Mouse (Mus musculus) left cerebral cortex, postnatal 36 days (tissue): Measurements from ENCODE around the gene Srrm3. TPM values are rescaled to one million over a fixed set of nuclear protein-coding genes. Genes with fewer than 3 reads are reported as not detected.

Experiments
- DNase-seq, 2 experiments: peaks; one replicate each; pipeline ENCODE4 v3.0.0; 2021 to 2022; ENCODE audit warnings: low spot score in 2 of 2, mixed read lengths in 1 of 2
- intact Hi-C: fragments of 180-260 bp; cut with DNase I; formaldehyde crosslinking; loops from one replicate; pipeline ENCODE4 v1.15.1; 2025
- total RNA-seq, 2 experiments: library from RNA; stranded (reverse); gene quantifications; 2 replicates each; pipeline ENCODE4 v1.2.3; 2021

The Srrm3 gene
- total RNA-seq, 2 experiments from 2014 or later = 65.0 to 119 TPM

DNA sequence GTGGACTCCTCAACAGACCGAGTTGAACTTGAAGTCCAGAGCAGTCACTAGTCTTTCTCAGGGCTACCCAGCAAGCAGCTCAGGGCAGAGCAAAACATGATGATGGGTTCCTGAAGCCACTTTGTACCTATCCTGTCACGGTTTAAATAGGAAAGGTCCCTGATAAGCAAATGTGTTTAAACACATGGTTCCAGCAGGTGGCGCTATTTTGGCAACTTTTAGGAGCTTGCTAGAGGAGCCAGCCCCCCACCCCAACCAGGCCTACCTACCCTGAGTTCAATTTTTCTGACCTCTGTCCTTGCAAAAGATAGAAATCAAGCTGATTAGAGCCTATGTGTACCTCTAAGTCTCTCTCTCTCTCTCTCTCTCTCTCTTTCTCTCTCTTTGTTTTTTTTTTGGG, 91.3 kb downstream of the Srrm3 start:
- intact Hi-C loops = loop anchor here (5.0 kb wide), 1 partner anchor 164 kb away; no protein-coding TSS in a partner anchor
- no peak for DNase-seq

DNA sequence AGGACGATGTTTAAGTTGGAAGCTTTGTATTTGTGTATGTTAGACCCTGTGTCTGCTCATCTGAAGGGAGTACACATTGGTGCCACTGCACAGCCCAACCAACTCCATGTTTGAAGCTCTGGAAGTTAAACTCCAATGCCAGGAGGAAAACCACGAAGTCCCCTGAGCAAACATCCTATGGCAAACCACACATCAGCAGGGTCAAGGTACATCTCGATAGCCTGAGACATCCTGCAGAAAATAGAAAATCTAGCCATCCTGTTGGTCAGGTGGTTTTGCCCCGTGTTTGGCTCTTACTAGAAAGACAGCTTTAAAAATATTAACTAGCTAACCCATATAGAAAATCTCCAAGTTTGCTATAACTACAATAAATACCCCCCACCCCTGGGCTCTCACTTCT, 92.3 kb downstream of the Srrm3 start:
- intact Hi-C loops = loop anchor here (5.0 kb wide), 1 partner anchor 163 kb away; no protein-coding TSS in a partner anchor
- no peak for DNase-seq

GRCm38 (mm10) chr5:135899833-135900232, 93.1 kb downstream of the Srrm3 start:
- intact Hi-C loops = loop anchor here (5.0 kb wide), 1 partner anchor 162 kb away; no protein-coding TSS in a partner anchor
- DNase-seq = no peak

DNA sequence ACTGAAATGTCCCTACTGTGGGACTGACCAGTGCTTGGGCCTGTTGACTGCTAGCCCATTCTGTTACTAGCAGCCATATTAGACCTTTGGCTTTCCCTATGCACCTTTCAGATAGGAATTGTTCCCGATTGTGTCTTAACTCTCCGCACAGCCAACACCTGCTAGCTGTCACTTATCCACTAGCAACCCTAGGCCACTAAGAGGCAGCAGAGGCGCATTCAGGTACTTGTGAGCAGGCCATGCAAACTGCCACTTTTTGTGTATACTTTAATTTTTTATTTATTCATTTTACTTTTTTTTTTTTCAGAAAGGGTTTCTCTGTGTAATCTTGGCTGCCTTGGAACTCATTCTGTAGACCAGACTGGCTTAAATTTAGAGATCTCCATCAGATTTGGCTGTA, 94.0 kb downstream of the Srrm3 start:
- no peak for DNase-seq
- intact Hi-C loops = no loop called here

DNA sequence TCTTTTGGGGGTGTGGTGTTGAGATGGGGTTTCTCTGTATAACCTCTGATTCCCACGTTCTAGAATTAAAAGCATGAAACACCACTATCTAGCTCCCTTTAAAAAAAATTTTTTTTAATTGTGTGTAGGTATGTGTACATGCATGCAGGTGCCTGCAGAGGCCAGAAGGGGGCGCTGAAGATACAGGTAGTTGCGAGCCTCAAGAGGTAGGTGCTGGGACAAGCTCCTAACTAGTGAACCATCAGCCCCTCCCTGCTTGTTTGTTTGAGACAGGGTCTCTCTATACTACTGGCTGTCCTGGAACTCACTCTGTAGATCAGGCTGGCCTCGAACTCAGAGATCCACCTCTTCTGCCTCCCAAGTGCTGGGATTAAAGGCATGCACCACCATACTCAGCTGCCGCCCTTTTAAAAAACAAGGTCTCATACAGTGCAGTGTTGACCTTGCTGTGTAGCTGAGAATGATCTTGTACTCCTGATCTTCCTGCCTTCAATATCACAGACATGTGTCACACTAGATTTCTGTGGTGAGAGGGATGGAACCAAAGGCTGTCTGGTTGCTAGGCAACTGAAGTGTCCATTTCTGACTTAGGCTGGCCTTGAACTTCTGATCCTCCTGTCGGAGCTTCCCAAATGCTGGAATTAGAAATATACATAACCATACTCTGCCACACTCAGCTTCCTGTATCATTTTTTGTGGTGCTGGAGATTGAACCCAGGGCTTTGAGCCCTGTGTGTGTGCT, 94.8 kb downstream of the Srrm3 start:
- intact Hi-C loops = no loop called here
- DNase-seq = no peak

GRCm38 (mm10) chr5:135903058-135903457, 96.4 kb downstream of the Srrm3 start:
- intact Hi-C loops = loop anchor here (1.0 kb wide), 1 partner anchor 31 kb away; the partner anchor contains the start of gene Ywhag
- DNase-seq = peak in 1 of 2 experiments; percentile 26

DNA sequence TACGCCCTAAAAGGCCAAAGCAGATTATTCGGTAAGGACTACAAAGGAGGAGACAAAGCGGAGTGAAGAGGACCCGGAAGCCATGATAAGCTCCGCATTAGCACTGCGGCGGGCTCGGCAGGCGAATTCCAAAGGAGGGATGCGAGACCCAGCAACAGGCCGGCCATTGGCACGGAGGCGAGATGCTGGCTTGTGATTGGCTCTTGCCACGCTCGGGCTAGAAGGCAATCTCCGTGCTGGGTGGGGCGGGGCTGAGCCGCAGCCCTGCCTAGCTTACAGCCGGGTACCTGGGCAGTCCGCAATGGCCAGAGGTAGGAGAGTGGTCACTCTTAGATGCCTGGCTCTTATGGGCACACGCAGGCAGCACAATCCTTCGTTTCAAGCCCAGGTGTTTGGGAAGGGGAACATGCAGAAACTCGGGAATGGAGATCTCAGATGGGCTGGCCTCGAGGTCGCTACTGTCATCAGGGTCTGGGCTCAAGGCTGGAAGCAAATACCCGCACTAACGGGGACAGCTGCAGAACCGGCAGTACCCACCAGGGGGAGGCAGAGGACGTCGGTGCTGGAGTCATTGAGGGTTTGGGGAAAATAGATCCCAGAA, 97.0 kb downstream of the Srrm3 start:
- intact Hi-C loops = loop anchor here (1.0 to 2.0 kb wide), 2 partner anchors 31 to 59 kb away; partner anchors contain the start of gene Ywhag
- DNase-seq = peak; percentile 93

GRCm38 (mm10) chr5:135904259-135904658, 97.6 kb downstream of the Srrm3 start:
- DNase-seq = no peak
- intact Hi-C loops = loop anchor here (2.0 kb wide), 1 partner anchor 59 kb away; no protein-coding TSS in a partner anchor

- intact Hi-C loops = loop anchor here (2.0 kb wide), 1 partner anchor 57 kb away; no protein-coding TSS in a partner anchor
- DNase-seq = no peak
These were observed 98.9 kb downstream of the Srrm3 start for GRCm38 (mm10) chr5:135905320-135906225.

- intact Hi-C loops = no loop called here
These were observed 100.2 kb downstream of the Srrm3 start for GRCm38 (mm10) chr5:135906846-135907245.

DNA sequence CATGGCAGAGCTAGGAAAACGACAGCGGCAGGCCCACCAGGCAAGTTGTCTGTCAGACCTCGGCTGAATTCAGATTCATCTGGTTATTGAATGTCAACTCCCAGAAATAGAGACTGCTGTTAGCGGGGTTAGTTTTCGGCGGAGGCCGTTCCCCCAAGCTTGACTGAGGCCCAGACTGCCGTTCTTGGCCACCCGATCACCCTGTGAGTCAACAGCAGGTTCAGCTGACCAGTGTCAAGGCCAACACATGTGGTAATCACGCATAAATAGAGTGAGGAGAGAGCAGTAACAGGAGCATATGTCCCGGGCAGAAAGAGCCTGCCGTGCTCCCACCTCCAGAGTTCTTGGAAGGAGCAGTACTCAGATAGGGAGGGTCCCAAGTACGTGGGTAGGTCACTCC, 100.6 kb downstream of the Srrm3 start:
- DNase-seq = no peak
- intact Hi-C loops = no loop called here

More at GRCm38 (mm10) chr5:135906846-135907245, 100.2 kb downstream of the Srrm3 start:
- DNase-seq = no peak

DNA sequence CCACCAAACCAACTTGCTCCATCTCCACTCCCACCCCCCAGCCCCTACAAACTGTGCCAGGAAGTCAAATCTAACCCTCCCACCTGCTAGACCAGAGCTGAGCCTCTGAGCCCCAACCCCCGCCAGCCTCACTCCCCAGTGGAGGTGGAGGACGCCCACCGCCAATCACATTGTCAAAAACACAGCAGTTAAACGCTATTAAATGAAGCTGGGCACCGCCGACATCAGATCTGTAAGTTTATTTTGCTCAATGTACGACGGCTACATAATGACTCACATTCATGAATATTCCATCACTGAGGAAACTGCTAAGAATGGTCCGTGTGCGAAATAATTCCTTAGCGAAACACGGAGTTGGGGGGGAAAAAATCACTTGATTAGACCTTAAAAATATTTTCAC, 101.5 kb downstream of the Srrm3 start:
- DNase-seq = peak; percentile 42 to 59

GRCm38 (mm10) chr5:135908989-135909388, 102.3 kb downstream of the Srrm3 start:
- peak in 1 of 2 experiments; percentile 25 for DNase-seq
- intact Hi-C loops = no loop called here

More for the DNA sequence above, 101.5 kb downstream of the Srrm3 start:
- intact Hi-C loops = no loop called here

GRCm38 (mm10) chr5:135909646-135910045, 103.0 kb downstream of the Srrm3 start:
- intact Hi-C loops = loop anchor here (2.0 kb wide), 1 partner anchor 17 kb away; no protein-coding TSS in a partner anchor
- peak in 1 of 2 experiments; percentile 33 for DNase-seq

DNA sequence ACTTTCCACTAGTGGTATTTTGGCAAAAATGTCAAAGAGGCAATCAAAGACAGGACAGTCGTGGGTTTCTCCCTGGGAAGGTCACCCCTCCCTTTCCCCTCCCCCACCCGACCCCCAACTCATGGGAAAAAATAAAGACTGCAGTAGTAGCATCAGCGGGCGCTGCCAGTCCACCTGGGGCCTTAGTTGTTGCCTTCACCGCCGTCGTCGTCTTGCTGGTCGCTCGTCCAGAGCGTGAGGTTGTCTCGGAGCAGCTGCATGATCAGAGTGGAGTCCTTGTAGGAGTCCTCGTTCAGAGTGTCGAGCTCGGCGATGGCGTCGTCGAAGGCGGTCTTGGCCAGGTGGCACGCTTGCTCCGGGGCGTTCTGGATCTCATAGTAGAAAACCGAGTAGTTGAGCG, 104.1 kb downstream of the Srrm3 start:
- DNase-seq = no peak
- intact Hi-C loops = loop anchor here (2.0 kb wide), 1 partner anchor 16 kb away; no protein-coding TSS in a partner anchor

DNA sequence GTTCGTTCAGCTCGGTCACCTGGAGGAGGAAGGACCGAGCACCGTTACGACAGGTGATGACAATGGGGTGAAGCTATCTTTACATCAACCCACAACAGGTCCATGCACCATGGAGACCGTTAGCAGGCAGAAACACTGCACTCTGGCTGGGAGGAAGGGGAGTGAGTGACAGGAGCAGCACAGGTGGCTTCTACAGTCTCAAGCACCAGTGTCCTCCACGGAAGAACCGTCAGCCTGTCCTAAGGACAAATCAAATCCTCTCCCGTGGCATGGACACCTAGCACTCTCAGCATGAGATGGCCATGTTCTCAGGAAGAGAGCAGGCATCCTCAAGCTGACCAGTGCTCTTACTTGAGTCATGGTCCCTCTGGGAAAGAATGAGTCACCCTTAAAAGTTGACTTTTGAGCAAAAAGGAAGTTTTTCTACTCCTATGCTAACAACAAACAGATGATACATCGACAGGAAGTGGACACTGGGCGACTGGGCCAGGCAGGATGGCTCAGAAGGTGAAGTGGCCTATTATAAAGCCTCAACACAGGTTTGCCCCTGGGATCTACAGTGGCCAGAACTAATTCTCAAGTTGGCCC, 105.0 kb downstream of the Srrm3 start:
- DNase-seq = no peak
- intact Hi-C loops = loop anchor here (2.0 kb wide), 1 partner anchor 15 kb away; no protein-coding TSS in a partner anchor

DNA sequence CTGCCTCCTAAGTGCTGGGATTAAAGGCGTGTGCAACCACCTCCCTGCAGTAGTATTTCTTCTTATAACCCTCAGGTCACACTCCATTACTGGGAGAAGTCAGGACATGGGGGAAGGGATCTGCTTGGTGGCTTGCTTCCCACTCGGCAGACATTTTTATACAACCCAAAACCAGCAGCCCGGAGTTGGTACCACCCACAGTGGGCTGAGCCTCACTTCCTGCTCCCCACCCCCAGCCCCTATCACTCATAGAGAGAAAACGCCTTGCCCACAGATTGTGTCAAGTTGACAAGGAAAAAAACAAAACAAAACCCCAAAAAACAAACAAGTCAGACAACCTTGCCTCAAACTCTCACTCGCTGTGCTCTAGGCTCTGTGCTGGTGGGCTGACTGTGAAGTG, 106.5 kb downstream of the Srrm3 start:
- intact Hi-C loops = no loop called here
- no peak for DNase-seq

DNA sequence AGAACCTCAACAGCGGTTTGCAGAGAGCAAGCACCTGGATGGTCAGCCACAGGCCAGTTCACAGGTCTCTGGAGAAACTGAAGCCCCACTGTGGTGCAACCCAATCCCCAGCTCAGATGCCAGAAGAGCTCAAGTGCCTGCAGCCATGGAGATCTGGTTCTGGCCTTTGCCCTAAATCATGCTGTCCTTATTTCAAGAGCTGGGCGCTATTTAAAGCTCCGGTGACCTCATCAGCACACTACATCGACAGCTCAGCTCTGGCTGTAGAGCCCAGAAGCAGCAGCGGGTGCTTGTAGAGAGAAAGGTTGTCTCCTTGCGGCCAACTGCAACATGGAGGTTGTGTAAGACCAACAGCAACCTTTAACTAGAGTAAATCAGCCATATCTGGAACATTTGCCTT, 107.5 kb downstream of the Srrm3 start:
- no peak for DNase-seq
- intact Hi-C loops = no loop called here

DNA sequence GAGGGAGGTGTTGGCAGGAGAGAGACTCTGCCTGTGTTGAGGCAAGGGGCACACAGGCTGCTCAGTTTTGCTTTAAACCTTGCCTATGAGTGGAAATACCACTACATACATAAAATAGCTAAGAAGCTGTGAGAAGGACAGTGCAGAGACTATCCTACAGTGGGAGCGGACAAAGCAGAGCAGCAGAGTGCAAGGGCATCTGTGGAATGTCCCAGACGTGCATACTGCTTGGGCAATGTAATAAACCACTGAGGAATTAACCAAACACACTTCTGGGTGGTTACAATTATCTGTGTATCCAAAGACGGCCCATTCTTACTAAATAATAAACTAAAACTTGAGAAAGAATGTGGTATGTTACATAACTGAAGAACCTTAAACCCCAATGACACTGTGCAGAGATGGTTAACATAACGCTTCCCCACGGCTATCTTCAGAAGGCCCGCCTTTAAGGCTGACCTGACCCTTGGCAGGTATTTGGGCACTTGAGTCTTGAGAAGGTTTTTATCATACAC, 109.4 kb downstream of the Srrm3 start:
- intact Hi-C loops = no loop called here
- no peak for DNase-seq
